Mouse (Mus musculus): ENCODE measurements around the gene Cryzl2.

Gene Cryzl2

GRCm38 (mm10) chr1:157443026-157443722 is 15.2 kb upstream of the Cryzl2 start:
- DNase-seq (ENCODE audit: low read depth in 2 of 2, low spot score in 2 of 2): no peak

GRCm38 (mm10) chr1:157443723-157444561 is 14.4 kb upstream of the Cryzl2 start:
- DNase-seq (ENCODE audit: low read depth in 2 of 2, low spot score in 2 of 2): no peak

GRCm38 (mm10) chr1:157444632-157445300 is 13.6 kb upstream of the Cryzl2 start:
- no peak for DNase-seq (ENCODE audit: low read depth in 2 of 2, low spot score in 2 of 2)

GRCm38 (mm10) chr1:157445398-157445910 is 12.9 kb upstream of the Cryzl2 start:
- DNase-seq (ENCODE audit: low read depth in 2 of 2, low spot score in 2 of 2): no peak

DNA sequence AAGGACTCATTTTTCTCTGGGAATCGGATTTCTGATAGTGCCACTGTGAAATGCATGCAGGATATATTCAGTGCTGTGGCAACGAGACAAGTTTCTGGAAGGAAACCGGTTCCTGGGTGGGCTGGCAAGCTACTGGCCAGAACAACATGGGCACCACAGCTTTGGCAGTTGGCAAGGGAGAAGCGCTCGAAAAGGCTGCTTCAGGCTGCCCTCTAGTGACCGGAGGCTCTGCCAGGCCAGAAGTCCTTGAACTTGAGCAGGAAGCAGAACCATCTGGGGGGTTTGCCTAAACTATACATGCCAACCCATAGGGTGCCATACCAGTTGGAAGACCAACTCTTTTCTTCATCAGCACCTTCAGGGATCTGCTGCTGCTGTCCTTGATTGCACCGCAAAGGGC is 12.1 kb upstream of the Cryzl2 start:
- DNase-seq (ENCODE audit: low read depth in 2 of 2, low spot score in 2 of 2): no peak

GRCm38 (mm10) chr1:157447142-157447541 is 11.2 kb upstream of the Cryzl2 start:
- no peak for DNase-seq (ENCODE audit: low read depth in 2 of 2, low spot score in 2 of 2)

GRCm38 (mm10) chr1:157448164-157448804 is 10.1 kb upstream of the Cryzl2 start:
- DNase-seq (ENCODE audit: low read depth in 2 of 2, low spot score in 2 of 2): no peak

- DNase-seq (ENCODE audit: low read depth in 2 of 2, low spot score in 2 of 2): no peak
Measured at GRCm38 (mm10) chr1:157448805-157449188, 9.6 kb upstream of the Cryzl2 start.

DNA sequence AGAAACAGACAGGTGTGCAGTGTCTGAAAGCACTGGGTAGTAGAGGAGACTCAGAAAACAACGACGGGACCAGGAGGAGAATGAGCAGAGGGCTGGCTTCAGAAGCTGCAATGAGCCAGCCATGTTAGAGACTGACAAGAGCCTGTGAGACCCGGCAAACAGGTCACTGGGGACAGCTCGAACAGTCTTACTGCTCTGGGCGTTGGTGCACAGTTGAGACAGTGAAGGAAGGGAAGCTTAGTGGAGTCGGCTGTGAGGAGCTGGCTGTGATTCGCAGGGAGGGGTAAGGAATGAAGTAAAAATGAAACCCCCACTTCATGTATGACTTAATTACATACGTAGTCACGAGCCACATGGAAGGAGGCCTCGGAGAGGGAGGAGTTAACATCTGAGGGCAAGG is 8.8 kb upstream of the Cryzl2 start:
- DNase-seq (ENCODE audit: low read depth in 2 of 2, low spot score in 2 of 2): no peak

- no peak for DNase-seq (ENCODE audit: low read depth in 2 of 2, low spot score in 2 of 2)
Measured at GRCm38 (mm10) chr1:157449981-157450636, 8.3 kb upstream of the Cryzl2 start.

GRCm38 (mm10) chr1:157452284-157452683 is 6.1 kb upstream of the Cryzl2 start:
- no peak for DNase-seq (ENCODE audit: low read depth in 2 of 2, low spot score in 2 of 2)

- DNase-seq (ENCODE audit: low read depth in 2 of 2, low spot score in 2 of 2): no peak
Measured at GRCm38 (mm10) chr1:157452759-157453549, 5.4 kb upstream of the Cryzl2 start.

DNA sequence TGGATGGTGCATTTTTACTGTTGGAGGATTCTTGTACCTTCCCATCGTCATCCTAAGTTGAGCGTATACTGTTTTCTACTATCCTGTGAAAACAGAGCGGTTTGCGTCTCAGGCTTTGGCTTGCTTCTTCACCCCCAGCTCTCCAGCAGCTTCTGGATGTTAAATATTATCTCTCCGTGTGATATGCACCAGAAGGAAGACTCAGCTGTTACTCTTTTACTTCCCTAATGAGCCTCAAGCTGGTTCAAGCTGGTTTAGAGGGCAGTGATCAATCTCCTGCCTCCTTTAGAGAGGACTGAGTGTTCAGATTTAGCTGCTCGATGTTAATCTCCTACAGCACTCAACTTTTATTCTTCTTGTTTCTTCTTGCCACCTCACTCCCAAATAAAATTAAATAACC is 3.5 kb upstream of the Cryzl2 start:
- no peak for DNase-seq (ENCODE audit: low read depth in 2 of 2, low spot score in 2 of 2)

- no peak for DNase-seq (ENCODE audit: low read depth in 2 of 2, low spot score in 2 of 2)
Measured at GRCm38 (mm10) chr1:157457789-157458188, 588 bp upstream of the Cryzl2 start.

DNA sequence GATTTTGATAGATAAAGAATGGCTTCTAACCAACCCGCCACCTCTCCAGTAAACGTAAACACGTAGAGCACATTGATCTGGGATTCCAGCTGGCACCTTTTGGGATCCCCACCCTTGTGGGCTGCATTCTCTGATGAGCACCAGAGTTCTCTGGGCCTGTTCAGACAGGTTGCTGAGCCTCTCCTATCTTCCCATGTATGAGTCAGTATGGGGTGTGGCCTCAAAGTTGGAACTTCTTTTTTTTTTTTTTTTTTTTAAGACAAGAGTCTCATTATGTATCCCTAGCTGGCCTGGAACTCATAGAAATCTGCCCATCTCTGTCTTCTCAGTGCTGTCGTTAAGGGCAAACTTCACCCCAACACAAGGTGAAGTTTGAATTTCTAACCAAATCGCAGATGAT is 1.5 kb downstream of the Cryzl2 start:
- DNase-seq (ENCODE audit: low read depth in 2 of 2, low spot score in 2 of 2): no peak

DNA sequence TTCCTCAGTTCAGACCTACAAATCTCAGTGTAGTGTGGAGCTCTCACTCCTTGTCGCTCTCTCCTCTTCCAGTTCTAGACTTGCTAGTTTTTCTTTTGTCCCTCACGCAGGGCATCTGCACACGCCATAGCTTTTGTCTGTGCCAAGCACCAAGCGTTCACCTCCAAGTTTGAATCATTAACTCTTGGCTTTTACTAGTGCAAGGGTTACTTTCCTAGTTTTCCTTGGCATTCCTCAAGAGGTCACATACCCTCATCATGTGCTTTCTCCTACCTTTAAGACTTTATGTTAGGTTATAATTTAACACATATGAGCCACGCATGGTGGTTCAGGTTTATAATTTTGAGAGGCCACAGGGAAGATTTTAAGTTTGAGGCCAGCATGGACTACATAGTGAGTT is 2.9 kb downstream of the Cryzl2 start:
- no peak for DNase-seq (ENCODE audit: low read depth in 2 of 2, low spot score in 2 of 2)

GRCm38 (mm10) chr1:157462336-157462735 is 4.0 kb downstream of the Cryzl2 start:
- DNase-seq (ENCODE audit: low read depth in 2 of 2, low spot score in 2 of 2): no peak

- no peak for DNase-seq (ENCODE audit: low read depth in 2 of 2, low spot score in 2 of 2)
Measured at GRCm38 (mm10) chr1:157465194-157465593, 6.8 kb downstream of the Cryzl2 start.

- no peak for DNase-seq (ENCODE audit: low read depth in 2 of 2, low spot score in 2 of 2)
Measured at GRCm38 (mm10) chr1:157467866-157468265, 9.5 kb downstream of the Cryzl2 start.

All from CD8-positive naive resting alpha-beta T cell, adult 2 months (primary cell).